Mouse (Mus musculus): ENCODE results near the gene Tbc1d9b. TPM values are rescaled to one million over a fixed set of nuclear protein-coding genes. Genes with fewer than 3 reads are reported as not detected.

The Tbc1d9b gene
- total RNA-seq, 2 experiments from 2014 or later = 42.9 to 43.9 TPM

Other genes starting within 250 kb of the Tbc1d9b start
- gene Rasgef1c, start 229.6 kb upstream of the Tbc1d9b start, total RNA-seq (2021) = under 1 TPM; 0.31 to 0.42 TPM
- gene Rnf130, start 106.0 kb upstream of the Tbc1d9b start, total RNA-seq (2021) = 10 to 100 TPM; 48.6 to 50.6 TPM
- gene Mrnip, start 43.0 kb downstream of the Tbc1d9b start, total RNA-seq (2021) = 1 to 10 TPM; 2.3 to 2.7 TPM
- 100 to 1,000 TPM; 265 to 324 TPM for gene Sqstm1, start 79.4 kb downstream of the Tbc1d9b start, total RNA-seq (2021)
- 10 to 100 TPM; 85.3 to 86.5 TPM for gene Mgat4b, start 79.5 kb downstream of the Tbc1d9b start, total RNA-seq (2021)
- 1 to 10 TPM; 4.8 to 7.8 TPM for gene Ltc4s, start 107.2 kb downstream of the Tbc1d9b start, total RNA-seq (2021)
- 10 to 100 TPM; 11.5 to 12.9 TPM for gene Maml1, start 160.9 kb downstream of the Tbc1d9b start, total RNA-seq (2021)
- 100 to 1,000 TPM; 266 to 295 TPM for gene Canx, start 194.3 kb downstream of the Tbc1d9b start, total RNA-seq (2021)
- not detected for gene Cby3, start 223.1 kb downstream of the Tbc1d9b start, total RNA-seq (2021)
- gene Hnrnph1, start 245.6 kb downstream of the Tbc1d9b start, total RNA-seq (2021) = 100 to 1,000 TPM; 102 to 128 TPM